Mouse (Mus musculus) kidney, postnatal 25 days (tissue): ENCODE results near the gene Ostf1.
A peak's percentile ranks its signal among the peaks of the same experiment; 100 is the strongest.

Source experiments
- DNase-seq, 2 experiments: peaks; one replicate each; pipeline ENCODE4 v3.0.0; 2021; ENCODE audit warnings: mixed read lengths in 2 of 2

The Ostf1 gene

GRCm38 (mm10) chr19:18567936-18568827 lies 63.4 kb downstream of the Ostf1 start:
- no peak for DNase-seq

- DNase-seq, result no peak
Observed at GRCm38 (mm10) chr19:18567501-18567900, 64.1 kb downstream of the Ostf1 start.

GRCm38 (mm10) chr19:18557708-18558107 lies 73.9 kb downstream of the Ostf1 start:
- no peak for DNase-seq

GRCm38 (mm10) chr19:18555645-18556044 lies 76.0 kb downstream of the Ostf1 start:
- DNase-seq, result no peak

- peak; percentile 42 to 82 for DNase-seq
Observed at GRCm38 (mm10) chr19:18548668-18549067, 83.0 kb downstream of the Ostf1 start.
